Mouse (Mus musculus): ENCODE results near the gene Pin1rt1. TPM values are rescaled to one million over a fixed set of nuclear protein-coding genes. Genes with fewer than 3 reads are reported as not detected.

The Pin1rt1 gene
- polyA plus RNA-seq, 1 experiment: not detected

- WGBS: 70% methylated on average over 3 of the region's 3 CpGs
- TF ChIP-seq POLR2A (IDR thresholded peaks at IDR 0.05; ENCODE audit: insufficient read depth, low read depth, low read length) (no peak), CTCF (IDR thresholded peaks at IDR 0.05; ENCODE audit: insufficient read depth, low read depth, low read length) (no peak)
Observed at GRCm38 (mm10) chr2:104704355-104704754, 11.8 kb downstream of the Pin1rt1 start.

GRCm38 (mm10) chr2:104703158-104703557, 13.0 kb downstream of the Pin1rt1 start:
- no peak for TF ChIP-seq CTCF (IDR thresholded peaks at IDR 0.05; ENCODE audit: insufficient read depth, low read depth, low read length)
- TF ChIP-seq POLR2A (IDR thresholded peaks at IDR 0.05; ENCODE audit: insufficient read depth, low read depth, low read length): no peak
- H3K27ac ChIP-seq (ENCODE audit: insufficient read depth, low read depth, low read length): no peak overlapping the region
- 58% methylated on average over 3 of the region's 3 CpGs for WGBS
- H3K4me1 ChIP-seq (ENCODE audit: control insufficient read depth, insufficient read depth, low read length): no peaks in the 10 kb centered on the region
- no peak overlapping the region for H3K4me3 ChIP-seq (ENCODE audit: insufficient read depth, low read depth, low read length)

More at GRCm38 (mm10) chr2:104704355-104704754, 11.8 kb downstream of the Pin1rt1 start:
- Histone ChIP-seq H3K4me3 (ENCODE audit: insufficient read depth, low read depth, low read length) (no peak overlapping the region), H3K27ac (ENCODE audit: insufficient read depth, low read depth, low read length) (no peak overlapping the region), H3K4me1 (ENCODE audit: control insufficient read depth, insufficient read depth, low read length) (no peaks in the 10 kb centered on the region)

- Histone ChIP-seq H3K27ac (ENCODE audit: insufficient read depth, low read depth, low read length) (no peak overlapping the region), H3K4me3 (ENCODE audit: insufficient read depth, low read depth, low read length) (no peak overlapping the region), H3K4me1 (ENCODE audit: control insufficient read depth, insufficient read depth, low read length) (no peaks in the 10 kb centered on the region)
- TF ChIP-seq POLR2A (IDR thresholded peaks at IDR 0.05; ENCODE audit: insufficient read depth, low read depth, low read length) (no peak), CTCF (IDR thresholded peaks at IDR 0.05; ENCODE audit: insufficient read depth, low read depth, low read length) (no peak)
- 89% methylated on average over 11 of the region's 11 CpGs for WGBS
Observed at GRCm38 (mm10) chr2:104699659-104700058, 16.5 kb downstream of the Pin1rt1 start.

GRCm38 (mm10) chr2:104692551-104692950, 23.6 kb downstream of the Pin1rt1 start:
- H3K4me1 ChIP-seq (ENCODE audit: control insufficient read depth, insufficient read depth, low read length): no peaks in the 10 kb centered on the region
- no peak overlapping the region for H3K4me3 ChIP-seq (ENCODE audit: insufficient read depth, low read depth, low read length)
- no peak overlapping the region for H3K27ac ChIP-seq (ENCODE audit: insufficient read depth, low read depth, low read length)
- WGBS: 56% methylated on average over 2 of the region's 2 CpGs
- TF ChIP-seq POLR2A (IDR thresholded peaks at IDR 0.05; ENCODE audit: insufficient read depth, low read depth, low read length) (no peak), CTCF (IDR thresholded peaks at IDR 0.05; ENCODE audit: insufficient read depth, low read depth, low read length) (no peak)

- no peaks in the 10 kb centered on the region for H3K4me1 ChIP-seq (ENCODE audit: control insufficient read depth, insufficient read depth, low read length)
- 82% methylated on average over 4 of the region's 4 CpGs for WGBS
- H3K4me3 ChIP-seq (ENCODE audit: insufficient read depth, low read depth, low read length): no peak overlapping the region
- H3K27ac ChIP-seq (ENCODE audit: insufficient read depth, low read depth, low read length): no peak overlapping the region
- no peak for TF ChIP-seq CTCF (IDR thresholded peaks at IDR 0.05; ENCODE audit: insufficient read depth, low read depth, low read length)
- TF ChIP-seq POLR2A (IDR thresholded peaks at IDR 0.05; ENCODE audit: insufficient read depth, low read depth, low read length): no peak
Observed at GRCm38 (mm10) chr2:104690720-104691119, 25.5 kb downstream of the Pin1rt1 start.

GRCm38 (mm10) chr2:104688724-104689123, 27.5 kb downstream of the Pin1rt1 start:
- Histone ChIP-seq H3K4me3 (ENCODE audit: insufficient read depth, low read depth, low read length) (no peak overlapping the region), H3K27ac (ENCODE audit: insufficient read depth, low read depth, low read length) (no peak overlapping the region), H3K4me1 (ENCODE audit: control insufficient read depth, insufficient read depth, low read length) (0 out of 2 replicates have a peak, but pooled peaks cover 2% of the 10 kb centered on the region)
- WGBS: 71% methylated on average over 8 of the region's 8 CpGs
- TF ChIP-seq CTCF (IDR thresholded peaks at IDR 0.05; ENCODE audit: insufficient read depth, low read depth, low read length): no peak
- TF ChIP-seq POLR2A (IDR thresholded peaks at IDR 0.05; ENCODE audit: insufficient read depth, low read depth, low read length): no peak

- Histone ChIP-seq H3K4me3 (ENCODE audit: insufficient read depth, low read depth, low read length) (no peak overlapping the region), H3K4me1 (ENCODE audit: control insufficient read depth, insufficient read depth, low read length) (0 out of 2 replicates have a peak, but pooled peaks cover 2% of the 10 kb centered on the region), H3K27ac (ENCODE audit: insufficient read depth, low read depth, low read length) (no peak overlapping the region)
- TF ChIP-seq CTCF (IDR thresholded peaks at IDR 0.05; ENCODE audit: insufficient read depth, low read depth, low read length) (no peak), POLR2A (IDR thresholded peaks at IDR 0.05; ENCODE audit: insufficient read depth, low read depth, low read length) (no peak)
- 91% methylated on average over 3 of the region's 3 CpGs for WGBS
Observed at GRCm38 (mm10) chr2:104688321-104688720, 27.9 kb downstream of the Pin1rt1 start.

GRCm38 (mm10) chr2:104687261-104687660, 28.9 kb downstream of the Pin1rt1 start:
- TF ChIP-seq POLR2A (IDR thresholded peaks at IDR 0.05; ENCODE audit: insufficient read depth, low read depth, low read length) (no peak), CTCF (IDR thresholded peaks at IDR 0.05; ENCODE audit: insufficient read depth, low read depth, low read length) (no peak)
- H3K27ac ChIP-seq (ENCODE audit: insufficient read depth, low read depth, low read length): no peak overlapping the region
- 54% methylated on average over 3 of the region's 3 CpGs for WGBS
- H3K4me3 ChIP-seq (ENCODE audit: insufficient read depth, low read depth, low read length): no peak overlapping the region
- H3K4me1 ChIP-seq (ENCODE audit: control insufficient read depth, insufficient read depth, low read length): 0 out of 2 replicates have a peak, but pooled peaks cover 2% of the 10 kb centered on the region

GRCm38 (mm10) chr2:104685418-104685817, 30.8 kb downstream of the Pin1rt1 start:
- Histone ChIP-seq H3K4me3 (ENCODE audit: insufficient read depth, low read depth, low read length) (no peak overlapping the region), H3K27ac (ENCODE audit: insufficient read depth, low read depth, low read length) (no peak overlapping the region), H3K4me1 (ENCODE audit: control insufficient read depth, insufficient read depth, low read length) (0 out of 2 replicates have a peak, but pooled peaks cover 2% of the 10 kb centered on the region)
- 6% methylated on average over 13 of the region's 13 CpGs for WGBS
- TF ChIP-seq CTCF (IDR thresholded peaks at IDR 0.05; ENCODE audit: insufficient read depth, low read depth, low read length) (peak; percentile 94), POLR2A (IDR thresholded peaks at IDR 0.05; ENCODE audit: insufficient read depth, low read depth, low read length) (no peak)

GRCm38 (mm10) chr2:104684771-104685170, 31.4 kb downstream of the Pin1rt1 start:
- no peak overlapping the region for H3K4me3 ChIP-seq (ENCODE audit: insufficient read depth, low read depth, low read length)
- H3K27ac ChIP-seq (ENCODE audit: insufficient read depth, low read depth, low read length): no peak overlapping the region
- WGBS: 95% methylated on average over 4 of the region's 4 CpGs
- 0 out of 2 replicates have a peak, but pooled peaks cover 2% of the 10 kb centered on the region for H3K4me1 ChIP-seq (ENCODE audit: control insufficient read depth, insufficient read depth, low read length)
- TF ChIP-seq POLR2A (IDR thresholded peaks at IDR 0.05; ENCODE audit: insufficient read depth, low read depth, low read length) (no peak), CTCF (IDR thresholded peaks at IDR 0.05; ENCODE audit: insufficient read depth, low read depth, low read length) (no peak)

All from olfactory bulb, adult 2 months (tissue).